Mouse (Mus musculus): ENCODE data around the gene Arhgap44.

DNA sequence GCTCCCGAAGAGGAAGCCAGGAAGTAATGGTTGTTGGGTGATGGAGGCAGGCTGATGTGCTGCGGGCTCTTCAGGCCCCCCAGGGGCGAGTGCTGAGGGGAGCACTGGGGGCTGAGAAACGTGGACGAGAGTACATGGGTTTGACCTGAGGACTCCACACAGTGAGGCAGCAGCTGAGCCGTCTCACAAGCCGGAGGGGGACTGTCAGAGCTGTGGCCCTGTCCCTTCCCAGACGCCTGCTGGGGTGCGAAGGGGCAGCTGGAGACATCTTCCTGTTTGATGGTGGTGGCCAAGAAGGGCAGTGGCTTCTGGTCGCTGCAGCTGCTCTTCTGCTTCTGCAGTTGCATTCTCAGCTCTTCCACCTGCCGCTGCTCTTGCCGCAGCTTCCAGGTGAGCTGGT lies 24.2 kb upstream of the Arhgap44 start:
- TF ChIP-seq CTCF (IDR thresholded peaks at IDR 0.05) (no peak), EP300 (IDR thresholded peaks at IDR 0.05) (no peak)

All from lung, postnatal 0 days (tissue).